Mouse (Mus musculus) testis, adult 2 months (tissue): ENCODE measurements around the gene Vav2.

Experiments used
- CTCF ChIP-seq: fragments of 200-500 bp; IDR thresholded peaks from 2 replicates; pipeline ENCODE4 v1.5.1; 2012; ENCODE audit warnings: low read depth, mild to moderate bottlenecking, inconsistent platforms, low read length, moderate library complexity; ENCODE audit not compliant: control insufficient read depth, insufficient read depth, insufficient replicate concordance
- POLR2A ChIP-seq: fragments of 200-500 bp; IDR thresholded peaks from 2 replicates; pipeline ENCODE4 v1.6.1; 2012; ENCODE audit warnings: low read depth, mild to moderate bottlenecking, inconsistent platforms, low read length, moderate library complexity; ENCODE audit not compliant: control insufficient read depth

DNA sequence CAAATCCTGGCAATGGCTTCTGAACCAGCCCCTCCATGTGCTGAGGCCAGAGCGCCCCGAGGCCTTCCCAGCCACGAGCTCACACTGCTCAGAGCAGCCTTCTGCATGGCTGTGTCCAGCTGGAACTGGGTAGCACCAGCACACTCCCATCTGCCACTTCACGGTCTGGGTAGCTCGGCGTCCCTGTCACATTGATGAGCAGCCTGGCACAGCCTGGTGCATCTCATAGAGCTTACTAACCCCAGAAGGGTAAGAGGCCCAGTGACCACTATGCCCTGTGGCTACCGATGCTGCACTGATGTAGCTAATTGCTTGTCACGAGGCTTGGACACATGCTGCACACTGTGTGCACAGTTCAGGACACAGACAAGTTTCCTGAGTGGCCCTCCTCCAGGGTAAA lies 74.1 kb downstream of the Vav2 start:
- no peak for TF ChIP-seq CTCF
- TF ChIP-seq POLR2A = no peak
